Mouse (Mus musculus) cerebellum, adult 11 months (tissue): Measurements from ENCODE around the gene Tmem94.

Experiments used
- DNase-seq: peaks from one replicate; pipeline ENCODE4 v3.0.0; 2022

Gene Tmem94

DNA sequence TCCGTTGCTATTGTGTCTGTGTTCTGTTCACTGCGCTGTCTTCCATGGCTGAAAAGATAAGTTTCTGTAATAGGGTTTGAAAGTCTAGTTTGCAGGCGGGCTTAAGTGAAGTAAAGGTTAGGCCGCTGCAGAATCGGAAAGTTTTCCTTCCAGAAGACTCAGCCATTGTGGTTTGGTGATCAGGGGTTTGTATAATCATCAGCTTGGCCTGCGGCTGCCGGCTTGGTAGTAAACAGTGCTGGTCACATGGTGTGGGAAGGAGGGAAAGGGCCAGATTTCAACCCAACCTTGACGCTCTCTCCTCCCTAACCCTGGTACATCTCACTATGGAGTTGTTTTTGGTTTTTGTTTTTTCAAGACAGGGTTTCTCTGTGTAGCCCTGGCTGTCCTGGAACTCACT lies 1.7 kb downstream of the Tmem94 start:
- no peak for DNase-seq

DNA sequence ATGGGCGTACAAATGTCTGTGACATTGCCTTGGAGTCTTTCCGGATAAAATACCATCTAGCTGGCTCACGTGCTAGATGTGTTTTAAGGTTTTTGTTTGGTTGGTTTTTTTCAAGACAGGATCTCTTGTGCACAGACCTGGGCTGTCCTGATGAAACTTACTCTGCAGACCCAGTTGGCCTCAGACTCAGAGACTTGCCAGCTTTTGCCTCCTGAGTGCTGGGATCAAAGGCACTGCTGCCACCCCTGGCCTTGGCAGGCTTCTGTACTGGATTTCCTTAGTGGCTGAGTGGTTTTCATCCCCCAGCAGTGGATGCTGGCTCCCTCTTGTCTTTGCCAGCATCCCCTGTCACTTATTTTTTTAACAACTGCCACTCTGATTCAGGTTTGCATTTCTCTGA lies 3.7 kb downstream of the Tmem94 start:
- no peak for DNase-seq

DNA sequence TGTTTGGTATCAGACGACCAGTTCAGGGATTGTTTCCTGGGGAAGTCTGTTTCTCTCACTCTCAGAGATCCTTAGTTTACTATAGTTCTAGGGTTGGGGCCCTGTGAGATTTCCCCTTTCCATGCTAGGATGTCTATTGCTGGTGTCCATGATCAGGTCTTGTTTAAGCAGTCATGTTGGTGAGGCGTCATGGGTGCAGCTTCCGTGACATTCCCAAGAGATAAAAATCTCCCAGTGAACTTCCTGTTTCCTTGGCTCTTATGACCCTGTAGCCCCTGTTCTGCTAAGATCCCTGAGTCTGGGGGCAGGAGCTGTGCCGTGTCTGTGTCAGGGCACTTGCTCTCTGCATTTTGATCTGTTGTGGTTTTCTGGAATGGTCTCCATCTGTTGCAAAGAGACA lies 9.4 kb downstream of the Tmem94 start:
- no peak for DNase-seq

DNA sequence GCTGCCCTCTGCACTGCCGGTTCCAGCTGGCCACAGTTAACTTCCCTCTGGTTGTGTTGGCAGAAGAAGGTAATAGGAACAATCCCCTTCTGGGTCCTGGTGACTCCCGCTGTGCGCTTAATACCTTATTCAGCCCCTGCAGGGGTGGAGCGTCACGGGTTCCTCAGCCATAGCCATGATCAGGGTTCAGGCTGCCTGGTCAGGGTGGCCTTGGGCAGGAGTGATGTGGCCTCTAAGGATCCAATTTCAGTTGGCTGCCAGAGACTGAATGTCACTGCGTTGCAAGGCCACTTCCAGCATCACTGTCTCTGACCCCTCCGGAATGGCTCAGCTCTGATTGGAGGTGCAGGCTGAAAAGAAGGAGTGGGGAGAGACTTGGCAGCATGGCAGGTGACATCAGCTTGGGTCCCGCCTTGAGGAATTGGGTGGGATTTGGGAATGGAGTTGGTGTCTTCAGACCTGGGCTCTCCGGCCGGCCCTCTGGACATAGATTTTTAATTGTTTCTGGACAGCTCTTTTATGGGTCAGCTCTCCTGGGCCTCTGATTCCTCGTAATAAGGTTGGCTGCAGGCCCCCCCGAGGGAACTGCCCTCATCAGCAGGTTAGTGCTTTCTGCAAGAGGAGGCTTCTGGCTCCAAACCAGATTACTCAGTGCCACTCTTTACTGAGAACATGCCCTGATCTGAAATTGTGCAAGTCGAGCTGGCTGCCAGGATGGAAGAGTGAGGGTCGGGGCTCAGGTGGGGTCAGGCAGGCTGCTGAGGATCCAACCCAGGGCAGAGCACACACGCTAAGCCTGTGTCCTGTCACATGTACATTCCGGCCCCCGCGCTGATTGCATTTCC lies 10.8 kb downstream of the Tmem94 start:
- peak; percentile 44 for DNase-seq

DNA sequence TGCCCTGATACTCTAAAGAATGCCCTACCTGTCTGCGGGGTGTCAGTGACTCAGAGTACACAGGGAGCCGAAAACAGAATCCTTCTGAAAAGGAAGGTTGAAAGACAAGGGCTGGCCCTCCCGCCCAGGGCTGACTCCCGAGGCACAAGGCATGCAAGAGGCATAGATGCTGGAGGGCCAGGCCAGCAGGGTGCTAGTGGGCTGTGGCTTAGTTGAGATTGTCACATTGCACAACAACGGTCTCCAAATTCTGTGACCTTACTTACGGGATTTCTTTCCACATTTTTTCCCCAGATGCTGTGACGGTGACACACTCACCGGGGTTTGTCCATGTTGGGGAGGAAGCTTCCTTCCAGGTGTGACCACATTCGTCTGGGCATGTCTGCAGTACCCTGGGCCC lies 11.7 kb downstream of the Tmem94 start:
- no peak for DNase-seq

DNA sequence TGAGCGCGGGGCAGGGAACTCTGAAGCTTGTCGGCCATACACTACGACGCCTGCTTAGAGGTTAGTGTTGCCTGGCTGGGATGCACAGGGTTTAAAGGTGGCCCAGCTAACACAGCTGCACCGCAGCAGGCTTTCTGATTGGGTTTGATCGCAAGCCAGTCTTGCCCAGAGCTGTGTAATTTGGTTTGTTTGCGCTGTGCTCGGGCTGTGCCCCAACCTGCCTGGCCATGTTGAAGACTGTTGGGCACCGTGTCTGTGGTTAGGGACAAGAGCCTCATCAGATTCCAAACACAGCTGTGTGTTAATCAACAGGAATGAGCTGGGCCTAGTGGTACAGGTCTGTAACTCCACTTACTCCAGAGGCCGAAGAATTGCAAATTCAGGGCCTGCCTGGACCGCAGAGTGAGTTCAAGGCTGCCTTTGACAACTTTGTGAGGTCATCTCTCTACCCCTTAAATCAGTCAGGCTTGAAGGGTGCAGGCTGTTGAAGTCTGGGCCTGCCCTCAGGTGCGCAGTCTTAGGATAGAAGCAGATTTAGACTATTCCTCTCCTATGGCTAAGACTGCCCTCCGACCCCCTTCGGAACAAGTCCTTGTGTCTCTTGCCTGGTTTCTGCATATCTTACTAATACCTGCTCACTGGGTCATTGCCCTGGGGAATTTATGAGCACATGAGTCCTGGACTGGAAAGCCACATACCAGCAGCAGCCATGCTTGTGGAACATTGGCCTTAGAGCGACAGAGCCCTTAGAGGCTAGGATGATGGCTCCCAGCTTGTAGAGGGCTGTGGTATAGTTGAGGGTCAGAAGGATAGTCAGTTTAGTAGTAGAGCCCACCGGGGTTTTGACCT lies 12.5 kb downstream of the Tmem94 start:
- no peak for DNase-seq

DNA sequence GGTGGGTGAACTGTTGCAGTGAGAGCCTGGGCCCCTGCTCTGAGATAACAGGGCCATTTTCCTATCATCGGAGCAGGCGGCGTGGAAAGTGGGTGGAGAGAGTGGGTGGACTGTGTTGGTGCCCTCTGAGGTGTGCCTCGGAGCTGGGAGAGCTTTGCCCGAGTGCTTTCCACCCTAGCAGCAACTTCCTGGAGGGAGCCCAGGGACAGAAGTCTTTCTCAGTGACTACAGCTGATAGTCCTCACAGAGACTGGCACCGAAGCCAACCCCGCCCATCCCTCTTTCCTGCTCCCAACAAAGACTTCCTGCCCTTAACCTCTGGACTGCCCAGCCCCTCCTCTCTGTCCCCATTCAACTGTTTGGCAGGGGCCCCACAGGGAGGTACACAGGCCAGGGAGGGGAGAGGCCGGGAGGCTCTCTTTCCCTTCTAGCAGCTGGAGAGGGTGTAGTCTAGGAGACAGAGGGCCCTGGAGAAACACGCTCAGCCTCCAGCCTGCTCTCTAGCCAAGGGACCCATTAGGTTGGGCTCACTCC lies 13.9 kb downstream of the Tmem94 start:
- no peak for DNase-seq

DNA sequence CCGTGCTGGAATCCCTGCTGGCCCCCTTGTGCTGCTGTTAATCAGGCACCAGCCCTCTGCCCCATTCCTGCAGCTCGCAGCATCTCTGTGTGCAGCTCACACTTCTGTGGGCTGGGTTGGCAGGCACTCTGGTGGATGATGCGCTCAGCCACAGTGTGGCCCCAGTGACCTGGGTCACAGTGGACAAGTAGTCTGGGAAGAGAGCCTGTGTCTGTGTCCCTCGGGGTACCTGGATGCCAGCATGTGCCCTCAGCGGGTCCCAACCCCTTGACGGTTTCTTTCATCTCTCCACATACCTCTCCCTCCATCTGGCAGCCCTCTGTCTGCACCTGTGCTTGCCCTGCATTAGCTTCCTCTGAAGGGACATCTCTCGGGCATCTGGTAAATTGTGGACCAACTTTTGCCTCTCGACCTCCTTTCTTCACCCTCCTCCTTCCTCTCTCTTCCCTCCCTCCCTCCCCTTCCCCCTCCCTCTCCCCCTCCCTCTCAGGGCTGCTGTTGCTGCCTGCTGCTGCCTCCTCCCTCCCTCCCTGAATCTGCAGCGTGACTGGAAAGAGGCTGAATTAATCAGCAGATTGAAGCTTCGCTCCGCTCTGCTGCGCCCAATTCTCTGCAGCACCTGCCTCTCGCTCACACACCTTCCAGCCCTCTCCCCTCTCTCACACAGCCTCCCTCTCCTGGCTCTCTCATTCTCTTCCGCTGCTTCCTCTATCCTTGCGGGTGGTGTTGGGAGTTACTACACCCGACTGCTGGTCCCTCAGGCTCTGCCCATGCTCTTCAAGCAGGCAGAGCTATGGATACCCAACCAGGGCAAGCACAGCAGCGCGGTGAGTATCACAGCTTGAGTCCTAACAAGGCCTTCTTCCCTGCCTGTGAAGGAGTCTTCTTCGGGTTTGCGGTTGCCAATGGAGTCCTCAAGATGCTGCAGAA lies 15.2 kb downstream of the Tmem94 start:
- no peak for DNase-seq

DNA sequence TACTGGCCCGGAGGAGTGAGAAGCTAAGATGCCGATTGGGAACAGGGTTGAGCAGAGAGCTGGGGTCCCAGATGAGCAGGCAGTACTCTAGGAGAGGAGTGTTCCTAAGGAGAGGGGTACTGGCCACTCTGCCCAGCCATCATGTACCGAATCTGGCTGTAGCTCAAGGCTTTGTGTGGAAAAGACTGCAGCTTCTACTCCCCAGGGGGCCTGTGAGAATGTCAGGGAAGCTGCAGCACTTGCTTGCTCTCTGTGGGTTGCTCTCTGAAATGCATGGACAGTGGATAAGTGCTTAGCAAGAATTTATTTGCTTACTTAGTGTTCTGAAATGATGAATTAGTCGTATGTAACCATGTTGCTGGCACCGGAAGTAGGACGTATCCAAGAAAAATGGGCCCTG lies 21.2 kb downstream of the Tmem94 start:
- DNase-seq, result no peak

DNA sequence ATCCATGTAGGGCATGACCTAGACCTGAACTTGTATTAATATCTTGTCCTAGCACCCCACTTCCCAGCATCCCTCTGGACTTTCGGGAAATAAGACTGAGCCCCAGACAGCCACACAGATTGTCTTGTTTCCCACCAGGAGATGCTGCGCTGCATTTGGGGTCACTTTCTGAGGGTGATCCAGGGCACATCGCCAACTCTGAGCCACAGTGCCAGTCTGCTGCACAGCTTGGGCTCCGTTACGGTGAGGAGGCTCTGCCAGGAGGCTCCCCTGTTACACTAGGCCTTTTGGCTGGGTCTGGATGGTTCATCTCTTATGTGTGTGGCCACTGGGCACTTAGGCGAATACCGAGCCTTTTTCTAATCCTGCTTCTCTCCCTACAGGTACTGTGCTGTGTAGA lies 24.6 kb downstream of the Tmem94 start:
- peak; percentile 68 for DNase-seq

DNA sequence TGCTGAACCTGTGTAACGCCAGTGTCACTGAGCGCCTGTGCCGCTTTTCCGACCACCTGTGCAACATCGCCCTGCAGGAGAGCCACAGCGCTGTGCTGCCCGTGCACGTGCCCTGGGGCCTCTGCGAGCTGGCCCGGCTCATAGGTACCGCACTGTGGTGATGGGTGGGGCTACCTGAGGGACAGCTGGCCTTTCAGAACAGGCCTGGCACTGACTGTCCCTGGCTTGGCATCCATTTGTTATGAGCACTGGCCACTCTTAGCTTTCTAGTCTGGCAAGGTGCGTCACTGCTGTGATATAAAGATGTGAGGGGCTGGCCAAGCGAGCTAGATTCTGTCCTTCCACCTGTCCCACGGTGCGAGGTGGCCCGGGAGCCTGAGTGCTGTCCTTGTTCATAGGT lies 26.7 kb downstream of the Tmem94 start:
- DNase-seq, result peak; percentile 61

DNA sequence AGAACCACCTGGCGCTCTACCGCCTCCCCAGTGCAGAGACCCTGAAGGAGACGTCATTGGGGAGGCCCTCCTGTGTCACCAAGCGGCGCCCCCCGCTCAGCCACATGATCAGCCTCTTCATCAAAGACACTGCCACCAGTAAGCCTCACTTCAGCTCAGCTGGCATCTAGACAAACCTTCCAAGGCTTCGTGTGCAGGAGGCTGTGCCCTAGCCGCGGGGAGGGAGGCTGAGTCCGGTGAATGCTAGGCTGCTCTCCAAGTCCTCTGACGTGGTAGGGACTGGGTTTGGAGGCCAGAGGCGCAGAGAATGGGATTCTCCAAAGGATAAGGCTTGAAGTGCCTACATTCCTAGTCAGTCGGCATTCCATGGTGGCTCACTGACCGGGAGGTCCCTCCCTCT lies 27.1 kb downstream of the Tmem94 start:
- peak; percentile 41 for DNase-seq

DNA sequence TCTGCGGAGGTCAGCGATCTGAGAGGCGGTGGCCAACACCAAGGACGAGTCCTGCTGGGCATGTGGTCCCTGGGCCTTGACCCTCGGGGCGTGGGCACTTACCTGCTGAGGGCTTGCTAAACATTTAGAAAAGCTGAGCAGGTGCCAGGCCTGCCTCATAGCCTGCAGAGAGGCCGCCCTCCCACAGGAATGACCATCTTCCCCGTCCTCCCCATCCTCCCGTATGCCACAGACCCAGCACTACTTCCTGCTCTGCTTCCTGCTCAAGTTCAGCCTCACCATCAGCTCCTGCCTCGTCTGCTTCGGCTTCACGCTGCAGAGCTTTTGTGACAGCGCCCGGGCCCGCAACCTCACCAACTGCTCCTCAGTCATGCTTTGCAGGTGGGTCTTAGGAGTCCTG lies 31.7 kb downstream of the Tmem94 start:
- DNase-seq, result no peak

DNA sequence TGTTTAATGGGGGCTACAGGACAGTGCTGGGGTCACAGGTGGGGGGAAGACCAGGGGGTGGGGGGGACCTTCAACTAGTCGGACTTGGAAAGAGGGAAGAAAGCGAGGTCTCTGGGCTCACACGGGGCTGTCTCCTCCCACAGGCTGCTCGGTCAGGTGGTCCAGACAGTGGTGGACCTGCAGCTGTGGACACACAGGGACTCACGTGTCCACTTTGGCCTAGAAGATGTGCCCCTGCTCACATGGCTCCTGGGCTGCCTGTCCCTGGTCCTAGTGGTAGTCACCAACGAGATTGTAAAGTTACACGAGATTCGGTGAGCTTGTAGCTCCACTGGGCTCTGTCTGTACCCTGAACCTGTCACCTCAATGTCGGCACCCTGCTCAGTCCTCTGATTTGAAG lies 32.4 kb downstream of the Tmem94 start:
- DNase-seq, result no peak

DNA sequence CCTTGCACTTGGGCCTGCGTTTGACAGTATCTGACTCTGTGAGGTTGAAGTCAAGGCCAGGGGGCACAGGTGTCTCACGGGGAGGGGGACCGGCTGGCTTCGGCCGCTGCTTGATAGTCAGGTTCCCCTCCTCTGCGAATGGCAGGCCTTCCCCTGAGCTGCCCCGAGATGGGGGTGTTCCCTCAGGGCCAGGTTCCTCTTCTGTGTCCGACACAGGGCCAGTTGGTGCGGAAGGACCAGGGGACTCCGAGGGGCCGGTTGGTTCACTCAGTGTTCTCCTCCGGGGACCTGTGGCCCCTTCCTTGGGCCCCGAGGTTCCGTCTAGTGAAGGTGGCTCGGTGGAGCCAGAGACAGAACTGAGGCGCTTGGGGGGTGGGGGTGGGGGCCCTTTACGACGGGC lies 35.7 kb downstream of the Tmem94 start:
- no peak for DNase-seq

DNA sequence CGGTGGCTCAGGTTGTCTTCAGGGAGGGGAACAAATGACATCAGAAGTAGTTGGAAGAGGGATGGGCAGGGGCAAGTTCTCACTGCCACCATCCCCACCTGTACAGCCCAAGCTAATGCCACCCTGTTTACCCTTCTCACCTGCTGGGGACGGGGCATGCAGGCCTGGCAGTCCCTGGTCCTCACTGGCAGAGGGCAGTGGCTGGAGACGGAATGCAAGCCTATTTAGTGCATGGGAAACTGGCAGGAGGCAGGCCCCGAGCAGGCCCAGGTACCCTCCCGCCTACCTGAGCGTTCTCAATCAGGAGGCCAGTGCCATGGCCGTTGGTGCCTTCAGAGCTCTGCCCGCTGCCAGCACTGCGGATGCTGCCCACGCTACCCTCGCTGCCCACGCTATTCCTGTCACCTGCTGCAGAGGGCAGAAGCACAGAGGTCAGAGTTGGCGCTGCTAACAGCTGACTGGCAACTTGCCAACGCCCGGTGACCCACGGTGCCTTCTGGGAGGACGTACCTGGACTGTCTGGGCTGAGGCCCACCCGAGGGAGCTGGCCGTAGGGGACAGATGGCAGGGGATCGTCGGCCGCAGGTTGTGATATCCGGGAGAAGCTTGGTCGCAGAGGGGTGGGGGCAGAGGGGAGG lies 38.0 kb downstream of the Tmem94 start:
- DNase-seq, result no peak

DNA sequence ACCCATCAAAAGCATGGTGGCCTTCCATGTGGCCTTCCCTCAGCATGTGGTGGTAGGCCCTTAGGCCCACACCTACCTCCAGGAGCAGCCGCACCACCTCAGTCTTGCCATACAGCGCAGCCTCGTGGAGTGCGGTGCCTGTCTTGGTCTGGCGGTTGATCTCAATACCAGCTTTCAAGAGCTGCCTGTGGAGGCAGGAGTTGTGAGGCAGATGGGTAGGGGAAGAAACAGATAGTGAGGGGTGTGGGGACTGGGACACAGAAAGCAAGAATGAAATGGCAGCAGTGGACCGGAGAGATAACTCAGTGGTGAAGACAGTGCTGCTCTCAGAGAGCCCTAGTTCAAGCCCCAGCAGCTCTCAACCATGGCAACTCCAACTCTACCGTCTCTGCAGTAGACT lies 39.8 kb downstream of the Tmem94 start:
- DNase-seq, result no peak

DNA sequence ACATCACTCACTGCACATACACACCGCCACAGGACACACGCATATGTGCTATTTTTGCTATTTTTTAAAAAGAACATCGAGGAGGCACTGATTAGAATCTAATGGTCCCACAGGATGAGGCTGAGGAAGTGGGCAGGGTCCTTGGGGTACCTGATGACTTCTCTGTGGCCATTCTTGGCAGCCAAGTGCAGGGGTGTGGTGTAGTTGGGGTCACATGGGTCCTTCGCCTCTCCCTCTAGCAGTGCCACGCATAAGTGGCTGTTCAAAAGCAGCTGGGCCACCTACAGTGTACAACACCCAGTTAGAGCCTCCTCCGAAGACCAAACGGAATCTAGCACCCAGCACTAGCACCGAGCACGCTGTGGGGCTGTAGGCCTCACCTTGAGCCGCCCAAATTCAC lies 40.9 kb downstream of the Tmem94 start:
- DNase-seq, result no peak

DNA sequence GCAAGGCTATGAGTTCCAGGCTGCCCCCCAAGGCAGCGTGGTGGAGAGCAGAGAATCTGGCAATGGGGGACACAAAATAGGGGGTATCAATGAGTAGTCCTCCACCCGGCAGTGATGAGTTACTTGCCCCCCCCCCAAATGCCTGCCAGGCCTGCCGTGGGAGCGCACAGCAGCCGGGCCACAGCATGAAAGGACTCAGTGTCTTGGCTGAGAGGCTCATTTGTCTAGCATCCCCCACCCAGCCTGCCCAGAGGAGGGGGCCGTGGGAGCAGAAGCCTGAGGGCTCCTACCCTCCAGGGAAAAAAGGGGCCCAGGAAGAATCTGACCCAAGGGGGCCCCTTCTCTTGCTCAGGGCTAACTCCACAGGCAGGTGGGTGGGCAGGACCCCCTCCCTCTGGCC lies 42.1 kb downstream of the Tmem94 start:
- DNase-seq, result no peak

DNA sequence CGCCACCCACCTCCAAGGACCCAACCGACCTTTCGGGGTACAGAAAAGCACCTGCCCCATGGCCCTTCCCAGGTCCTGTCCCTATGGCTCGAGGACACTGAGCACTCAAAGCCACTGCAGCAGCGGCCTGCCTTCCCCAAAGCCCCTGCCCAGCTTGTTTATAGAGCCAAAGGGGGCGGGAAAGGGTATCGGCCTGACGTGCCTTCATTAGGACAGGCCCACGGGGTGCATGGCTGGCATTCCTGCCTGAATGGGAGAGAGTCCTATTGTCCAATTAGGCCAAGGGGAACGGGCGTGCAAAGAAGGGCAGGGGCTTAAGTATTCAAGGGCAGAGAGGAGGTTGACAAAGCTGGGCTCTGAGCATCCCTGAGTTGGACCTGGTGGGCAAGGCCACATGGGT lies 42.7 kb downstream of the Tmem94 start:
- no peak for DNase-seq

DNA sequence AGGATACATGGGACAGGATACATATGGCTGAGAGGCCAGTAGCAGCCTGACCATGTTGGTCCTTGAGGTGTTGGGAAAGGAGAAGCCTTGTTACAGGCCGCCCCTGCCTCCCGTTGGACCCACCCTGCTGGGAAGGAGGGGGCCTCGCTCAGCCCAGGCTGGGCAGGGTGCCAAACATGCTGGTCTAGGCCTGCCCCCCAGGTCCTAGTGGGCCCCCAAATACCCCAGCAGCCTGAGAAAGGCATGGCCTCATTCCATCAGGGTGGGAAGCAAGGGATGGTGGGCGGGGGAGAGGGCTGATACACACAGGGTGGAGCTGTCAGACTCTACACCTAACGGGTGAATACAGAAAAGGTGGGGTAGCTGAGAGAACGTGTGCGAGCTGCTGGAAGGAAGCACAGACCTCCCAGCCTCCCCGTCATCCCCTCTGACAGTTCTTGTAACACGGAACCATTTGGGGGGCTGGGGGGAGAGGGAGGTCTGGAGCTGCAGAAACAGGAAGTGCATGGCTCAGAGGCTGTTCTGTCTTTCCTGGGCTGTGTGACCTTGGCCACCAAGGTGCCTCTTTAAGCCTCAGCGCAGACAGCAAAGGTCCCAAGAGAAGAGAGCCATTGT lies 43.6 kb downstream of the Tmem94 start:
- DNase-seq, result no peak

DNA sequence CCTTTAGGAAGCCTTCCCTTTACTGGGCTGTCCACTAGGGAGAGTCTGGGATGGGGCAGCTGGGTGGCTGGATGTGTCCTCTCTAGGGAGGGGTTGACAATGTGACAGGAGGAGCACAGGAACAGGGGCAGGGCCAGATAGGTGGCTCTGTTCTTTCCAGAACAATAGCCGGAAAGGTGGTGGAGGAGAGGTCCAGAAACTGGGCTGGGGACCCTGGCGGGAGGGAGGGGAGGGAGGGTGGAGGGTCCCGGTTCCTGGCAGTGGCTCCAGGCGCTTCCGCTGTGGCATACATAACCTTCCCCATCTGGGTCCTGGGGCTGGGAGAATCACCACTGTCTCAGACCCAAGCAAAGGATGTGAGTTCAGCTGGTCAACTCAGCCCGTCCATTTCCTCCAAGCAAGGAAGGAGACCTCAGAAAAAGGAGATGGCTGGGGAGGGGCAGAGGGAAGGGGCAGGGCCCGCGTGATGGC lies 44.1 kb downstream of the Tmem94 start:
- DNase-seq, result no peak
